Mouse (Mus musculus): ENCODE results near the gene Sema3b. TPM values are rescaled to one million over a fixed set of nuclear protein-coding genes. Genes with fewer than 3 reads are reported as not detected.

The Sema3b gene
- polyA plus RNA-seq, 1 experiment from 2014 or later, result 9.0 TPM

- under 1% methylated on average over 53 of the region's 53 CpGs for WGBS
- H3K4me3 ChIP-seq, result peak overlapping the region; percentile 80
- peaks cover 54% of the 10 kb centered on the region for H3K4me1 ChIP-seq (replicated peaks)
- peak overlapping the region; percentile 85 for H3K9ac ChIP-seq
- ATAC-seq (ENCODE audit: low read depth), result peak; percentile 95
- H3K27ac ChIP-seq (replicated peaks), result peak overlapping the region; percentile 93
- H3K4me2 ChIP-seq, result peak overlapping the region; percentile 97
- peaks cover 25% of the 10 kb centered on the region for H3K36me3 ChIP-seq
- no peaks in the 10 kb centered on the region for H3K9me3 ChIP-seq
- H3K27me3 ChIP-seq, result peaks cover 38% of the 10 kb centered on the region
These were observed 54.7 kb downstream of the Sema3b start for GRCm38 (mm10) chr9:107554319-107554825.

GRCm38 (mm10) chr9:107553541-107554318 lies 55.3 kb downstream of the Sema3b start:
- Histone ChIP-seq H3K36me3 (peaks cover 18% of the 10 kb centered on the region), H3K9me3 (no peaks in the 10 kb centered on the region), H3K9ac (peak overlapping the region; percentile 81), H3K4me3 (peak overlapping the region; percentile 80), H3K27ac (replicated peaks) (peak overlapping the region; percentile 84), H3K4me2 (peak overlapping the region; percentile 97), H3K27me3 (peaks cover 45% of the 10 kb centered on the region), H3K4me1 (replicated peaks) (peaks cover 54% of the 10 kb centered on the region)
- ATAC-seq (ENCODE audit: low read depth), result peak; percentile 80
- 4% methylated on average over 37 of the region's 37 CpGs for WGBS

- peak overlapping the region; percentile 80 for H3K4me3 ChIP-seq
These were observed 56.2 kb downstream of the Sema3b start for GRCm38 (mm10) chr9:107552690-107553393.

GRCm38 (mm10) chr9:107551890-107552355 lies 57.1 kb downstream of the Sema3b start:
- Histone ChIP-seq H3K4me2 (peak overlapping the region; percentile 97), H3K9ac (peak overlapping the region; percentile 68), H3K27me3 (peaks cover 56% of the 10 kb centered on the region), H3K36me3 (peaks cover under 1% of the 10 kb centered on the region; the same call in 1 of the 2 replicates), H3K4me3 (peak overlapping the region; percentile 36), H3K27ac (replicated peaks) (0 out of 2 replicates have a peak overlapping the region, but pooled peaks have one; percentile 28), H3K9me3 (no peaks in the 10 kb centered on the region), H3K4me1 (replicated peaks) (peaks cover 61% of the 10 kb centered on the region)
- no peak for ATAC-seq (ENCODE audit: low read depth)
- 8% methylated on average over 8 of the region's 8 CpGs for WGBS

More at GRCm38 (mm10) chr9:107552690-107553393, 56.2 kb downstream of the Sema3b start:
- Histone ChIP-seq H3K27ac (replicated peaks) (no peak overlapping the region), H3K4me1 (replicated peaks) (peaks cover 54% of the 10 kb centered on the region), H3K4me2 (peak overlapping the region; percentile 97), H3K9me3 (no peaks in the 10 kb centered on the region), H3K27me3 (peaks cover 53% of the 10 kb centered on the region), H3K9ac (peak overlapping the region; percentile 81; the same call in 1 of the 2 replicates), H3K36me3 (peaks cover 9% of the 10 kb centered on the region)
- ATAC-seq (ENCODE audit: low read depth), result no peak
- WGBS, result 75% methylated on average over 5 of the region's 5 CpGs

- no peak for ATAC-seq (ENCODE audit: low read depth)
- Histone ChIP-seq H3K9ac (peak within 1 kb of the TSS; percentile 68), H3K27ac (replicated peaks) (0 out of 2 replicates have a peak within 1 kb of the TSS, but pooled peaks have one; percentile 28), H3K4me3 (peak within 1 kb of the TSS; percentile 36), H3K27me3 (peaks cover 56% of the 10 kb centered on the region), H3K9me3 (no peaks in the 10 kb centered on the region), H3K36me3 (no peaks in the 10 kb centered on the region), H3K4me2 (peak within 1 kb of the TSS; percentile 97), H3K4me1 (replicated peaks) (peaks cover 61% of the 10 kb centered on the region)
- WGBS, result 1% methylated on average over 63 of the region's 63 CpGs
These were observed 57.7 kb downstream of the Sema3b start, which contains the start of gene Rassf1 for GRCm38 (mm10) chr9:107551117-107551889. Gene Rassf1, plus strand, starts transcription at chr9:107551555.

- no peak overlapping the region for H3K9ac ChIP-seq
These were observed 58.4 kb downstream of the Sema3b start for GRCm38 (mm10) chr9:107550491-107551116.

GRCm38 (mm10) chr9:107549297-107550074 lies 59.5 kb downstream of the Sema3b start:
- H3K4me2 ChIP-seq, result no peak overlapping the region
- H3K36me3 ChIP-seq, result peaks cover 9% of the 10 kb centered on the region
- no peak overlapping the region for H3K27ac ChIP-seq (replicated peaks)
- ATAC-seq (ENCODE audit: low read depth), result no peak
- H3K4me1 ChIP-seq (replicated peaks), result peaks cover 59% of the 10 kb centered on the region
- H3K27me3 ChIP-seq, result peaks cover 56% of the 10 kb centered on the region
- WGBS, result 84% methylated on average over 20 of the region's 20 CpGs
- H3K9me3 ChIP-seq, result no peaks in the 10 kb centered on the region
- H3K4me3 ChIP-seq, result no peak overlapping the region
- H3K9ac ChIP-seq, result no peak overlapping the region

More at GRCm38 (mm10) chr9:107550491-107551116, 58.4 kb downstream of the Sema3b start:
- Histone ChIP-seq H3K4me1 (replicated peaks) (peaks cover 61% of the 10 kb centered on the region), H3K27ac (replicated peaks) (no peak overlapping the region), H3K9me3 (no peaks in the 10 kb centered on the region), H3K4me3 (peak overlapping the region; percentile 36), H3K36me3 (no peaks in the 10 kb centered on the region), H3K4me2 (peak overlapping the region; percentile 97), H3K27me3 (peaks cover 56% of the 10 kb centered on the region)
- ATAC-seq (ENCODE audit: low read depth), result no peak
- WGBS, result 26% methylated on average over 23 of the region's 23 CpGs

- no peak overlapping the region for H3K4me2 ChIP-seq
- H3K9ac ChIP-seq, result no peak overlapping the region
- WGBS, result 89% methylated on average over 10 of the region's 10 CpGs
- no peak overlapping the region for H3K4me3 ChIP-seq
- H3K27me3 ChIP-seq, result peaks cover 56% of the 10 kb centered on the region
- no peak for ATAC-seq (ENCODE audit: low read depth)
- H3K36me3 ChIP-seq, result peaks cover 15% of the 10 kb centered on the region
- H3K4me1 ChIP-seq (replicated peaks), result peaks cover 58% of the 10 kb centered on the region
- no peaks in the 10 kb centered on the region for H3K9me3 ChIP-seq
- no peak overlapping the region for H3K27ac ChIP-seq (replicated peaks)
These were observed 60.2 kb downstream of the Sema3b start for GRCm38 (mm10) chr9:107548820-107549219.

- Histone ChIP-seq H3K9me3 (no peaks in the 10 kb centered on the region), H3K27me3 (peaks cover 54% of the 10 kb centered on the region), H3K27ac (replicated peaks) (no peak overlapping the region), H3K4me1 (replicated peaks) (peaks cover 55% of the 10 kb centered on the region), H3K4me3 (no peak overlapping the region), H3K36me3 (peaks cover 20% of the 10 kb centered on the region), H3K4me2 (no peak overlapping the region), H3K9ac (no peak overlapping the region)
- WGBS, result 77% methylated on average over 5 of the region's 5 CpGs
- no peak for ATAC-seq (ENCODE audit: low read depth)
These were observed 61.1 kb downstream of the Sema3b start for GRCm38 (mm10) chr9:107547957-107548356.

Measured in neural tube, embryonic 13.5 days (tissue).